Mouse (Mus musculus): ENCODE data around the gene Tmed1.

GRCm38 (mm10) chr9:21527100-21527801 lies 17.2 kb upstream of the Tmed1 start:
- TF ChIP-seq CTCF (IDR thresholded peaks at IDR 0.05) (no peak), POLR2A (IDR thresholded peaks at IDR 0.05; ENCODE audit: insufficient read depth, low read depth, low read length) (no peak), EP300 (IDR thresholded peaks at IDR 0.05; ENCODE audit: insufficient read depth, low read depth, low read length) (no peak)

All from heart, adult 2 months (tissue).